ENCODE assay signal across 11 mouse cellular contexts in genomic region chr11:78793116-78793515, GRCm38 (mm10). TPM values are rescaled to one million over a fixed set of nuclear protein-coding genes. Genes with fewer than 3 reads are reported as not detected.
A peak's percentile ranks its signal among the peaks of the same experiment; 100 is the strongest.
DNase-seq lines count a peak whose midpoint lies in the region; ATAC-seq and TF ChIP-seq lines count a peak whose summit lies in the region.
"Had no signal": no experiment of that assay in that cellular context is flagged by ENCODE, and none has a peak within 500 bp of the region (broad histone marks: within the 10 kb centered on the region; RNA-seq: fewer than 3 reads in every experiment).

No protein-coding gene starts in this region.

- H3K4me1 ChIP-seq in kidney, postnatal 0 days (replicated peaks; ENCODE audit: insufficient read depth, low read length), result 0 out of 2 replicates have a peak, but pooled peaks cover 5% of the 10 kb centered on the region
- peaks cover 26 to 36% of the 10 kb centered on the region in 2 experiments for H3K4me1 ChIP-seq in MEL (ENCODE audit: control insufficient read depth in 1 of 2, insufficient read depth in 2 of 2, low read length in 2 of 2)

- intact Hi-C loops in gastrocnemius, adult 2 months (cut with DNase I), result no loop called here

- TF ChIP-seq CTCF in kidney, postnatal 0 days (IDR thresholded peaks at IDR 0.05; ENCODE audit: low read depth), result no peak
- no peak for TF ChIP-seq CTCF in MEL (IDR thresholded peaks at IDR 0.05 in 2 of 3, conservative IDR thresholded peaks at IDR 0.05 in 1 of 3; ENCODE audit: control insufficient read depth in 1 of 3, insufficient read depth in 1 of 3, low read depth in 2 of 3, low read length in 3 of 3, poor library complexity in 1 of 3, severe bottlenecking in 1 of 3)
- TF ChIP-seq CTCF in gastrocnemius, adult 2 months (IDR thresholded peaks at IDR 0.05), result no peak

- no peak overlapping the region for H3K9ac ChIP-seq in kidney, postnatal 0 days (ENCODE audit: low read depth, low read length)
- peak overlapping the region; percentile 66 for H3K9ac ChIP-seq in MEL (ENCODE audit: control insufficient read depth, low read depth, low read length, poor library complexity, severe bottlenecking)

- no peak for ATAC-seq in kidney, postnatal 0 days (replicated peaks; ENCODE audit: low FRiP score, low read depth)
- ATAC-seq: Patski had no signal

- no peak overlapping the region for H3K4me3 ChIP-seq in kidney, postnatal 0 days (replicated peaks; ENCODE audit: low read depth, low read length)
- H3K4me3 ChIP-seq in MEL (ENCODE audit: control insufficient read depth in 1 of 2, insufficient read depth in 1 of 2, low read depth in 2 of 2, low read length in 2 of 2), result peak overlapping the region in 1 of 2 experiments; percentile 56; a peak in 2 of 4 replicates
- no peak overlapping the region for H3K4me3 ChIP-seq in gastrocnemius, adult 2 months
- H3K4me3 ChIP-seq: limb, embryonic 10.5 days had no signal

- H3K27ac ChIP-seq in kidney, postnatal 0 days, result no peak overlapping the region
- no peak overlapping the region; the same call in 1 of the 2 replicates for H3K27ac ChIP-seq in MEL (ENCODE audit: control insufficient read depth, low read depth, low read length)
- no peak overlapping the region for H3K27ac ChIP-seq in gastrocnemius, adult 2 months
- H3K27ac ChIP-seq: limb, embryonic 10.5 days had no signal

- H3K36me3 ChIP-seq in kidney, postnatal 0 days (ENCODE audit: insufficient read depth, low read length), result no peaks in the 10 kb centered on the region
- peaks cover 0 to 28% of the 10 kb centered on the region in 2 experiments; a peak in 2 of 4 replicates for H3K36me3 ChIP-seq in MEL (ENCODE audit: control insufficient read depth in 1 of 2, insufficient read depth in 2 of 2, low read length in 2 of 2)
- H3K36me3 ChIP-seq: limb, embryonic 10.5 days had no signal

- DNase-seq in kidney, postnatal 0 days (ENCODE audit: low spot score), result no peak
- no peak for DNase-seq in kidney, postnatal 25 days
- no peak for DNase-seq in MEL (ENCODE audit: low read depth, low spot score)
- peak; percentile 34 for DNase-seq in induced T-regulatory cell, adult 2 months (ENCODE audit: low read depth)
- peak; percentile 55 to 73 for DNase-seq in right cerebral cortex, postnatal 36 days (ENCODE audit: low spot score in 2 of 2)
- no peak for DNase-seq in testis, postnatal 14 days (ENCODE audit: low spot score)
- DNase-seq in gastrocnemius, adult 2 months, result no peak
- no peak for DNase-seq in kidney, adult 11 months
- DNase-seq: gastrocnemius, postnatal 14 days had no signal

- no peaks in the 10 kb centered on the region for H3K79me2 ChIP-seq in MEL (ENCODE audit: control insufficient read depth, insufficient read depth, low read length, poor library complexity)

- 77% methylated on average over 11 of the region's 11 CpGs for WGBS in kidney, postnatal 0 days

- no peak for TF ChIP-seq EP300 in MEL (IDR thresholded peaks at IDR 0.05; ENCODE audit: low read depth in 1 of 2, low read length in 2 of 2)

- H3K9me3 ChIP-seq in kidney, postnatal 0 days (replicated peaks; ENCODE audit: low read length), result no peaks in the 10 kb centered on the region
- H3K9me3 ChIP-seq in MEL (replicated peaks; ENCODE audit: insufficient read depth, low read length), result no peaks in the 10 kb centered on the region
- H3K9me3 ChIP-seq: limb, embryonic 10.5 days had no signal

- no peaks in the 10 kb centered on the region for H3K27me3 ChIP-seq in kidney, postnatal 0 days (ENCODE audit: insufficient read depth, low read length)
- no peaks in the 10 kb centered on the region for H3K27me3 ChIP-seq in MEL (ENCODE audit: control insufficient read depth in 1 of 2, insufficient read depth in 2 of 2, low read length in 2 of 2)

- TF ChIP-seq POLR2A in MEL (IDR thresholded peaks at IDR 0.05; ENCODE audit: control insufficient read depth in 1 of 2, insufficient read depth in 1 of 2, low read depth in 1 of 2, low read length in 2 of 2, poor library complexity in 1 of 2), result no peak

- H3K4me2 ChIP-seq in kidney, postnatal 0 days (ENCODE audit: low read length), result 0 out of 2 replicates have a peak overlapping the region, but pooled peaks have one; percentile 40

- no peak for TF ChIP-seq RAD21 in MEL (IDR thresholded peaks at IDR 0.05; ENCODE audit: low read depth, low read length)

TF ChIP-seq in MEL, 35 proteins besides CTCF, POLR2A, EP300 and RAD21:
- TF ChIP-seq USF2 (IDR thresholded peaks at IDR 0.05; ENCODE audit: borderline replicate concordance in 1 of 2, insufficient read depth in 1 of 2, low read depth in 1 of 2, low read length in 2 of 2), result no peak
- TF ChIP-seq CHD1 (IDR thresholded peaks at IDR 0.05; ENCODE audit: low read depth, low read length), result no peak
- no peak for TF ChIP-seq BHLHE40 (IDR thresholded peaks at IDR 0.05; ENCODE audit: borderline replicate concordance, low read depth, low read length)
- TF ChIP-seq MYC (IDR thresholded peaks at IDR 0.05; ENCODE audit: low read depth, low read length), result no peak
- no peak for TF ChIP-seq ZKSCAN1 (IDR thresholded peaks at IDR 0.05; ENCODE audit: low read depth, low read length)
- TF ChIP-seq RCOR1 (IDR thresholded peaks at IDR 0.05; ENCODE audit: low read depth, low read length), result no peak
- no peak for TF ChIP-seq MEF2A (IDR thresholded peaks at IDR 0.05; ENCODE audit: extremely low read depth, insufficient replicate concordance, low read depth, low read length, poor library complexity, severe bottlenecking)
- TF ChIP-seq POLR2AphosphoS2 (IDR thresholded peaks at IDR 0.05; ENCODE audit: low read length), result no peak
- no peak for TF ChIP-seq KAT2A (conservative IDR thresholded peaks at IDR 0.05; ENCODE audit: low read depth, low read length)
- no peak for TF ChIP-seq POLR2AphosphoS5 (IDR thresholded peaks at IDR 0.05; ENCODE audit: borderline replicate concordance, low read depth, low read length)
- TF ChIP-seq TCF12 (IDR thresholded peaks at IDR 0.05; ENCODE audit: low read depth, low read length), result no peak
- TF ChIP-seq SIN3A (IDR thresholded peaks at IDR 0.05; ENCODE audit: low read length), result no peak
- no peak for TF ChIP-seq MAFK (IDR thresholded peaks at IDR 0.05; ENCODE audit: borderline replicate concordance, low read depth, low read length)
- TF ChIP-seq ETS1 (IDR thresholded peaks at IDR 0.05; ENCODE audit: low read depth, low read length), result no peak
- no peak for TF ChIP-seq HCFC1 (IDR thresholded peaks at IDR 0.05; ENCODE audit: low read depth, low read length)

RNA-seq across cellular contexts. Expression of gene Lyrm9, which starts 33.3 kb away (rescaled TPM):
- 27.5 and 28.6 TPM in 2 replicates for polyA plus RNA-seq in kidney, postnatal 0 days (2015; fragmentation: Nextera tagmentation; extraction: Ambion mirVana)
- total RNA-seq in MEL (2012; rRNA removed), result 31.6 and 37.5 TPM in 2 replicates
- polyA plus RNA-seq in MEL (2012; ENCODE audit: insufficient read depth in 1 of 2, insufficient read length in 2 of 2, low read depth in 1 of 2, low replicate concordance in 2 of 2, missing spikeins in 1 of 2), result 10 to 100 TPM in 1 of 2 experiments, not detected in 1; 48.6 TPM
- 10 to 100 TPM; 15.0 to 15.3 TPM for total RNA-seq in gastrocnemius, adult 2 months (2021)

RNA-seq across cellular contexts. Expression of gene Ccnq, which starts 41.6 kb away (rescaled TPM):
- 53.6 and 55.8 TPM in 2 replicates for polyA plus RNA-seq in kidney, postnatal 0 days (2015; fragmentation: Nextera tagmentation; extraction: Ambion mirVana)
- 74.1 and 77.5 TPM in 2 replicates for total RNA-seq in MEL (2012; rRNA removed)
- 10 to 100 TPM in 1 of 2 experiments, not detected in 1; 80.5 TPM for polyA plus RNA-seq in MEL (2012; ENCODE audit: insufficient read depth in 1 of 2, insufficient read length in 2 of 2, low read depth in 1 of 2, low replicate concordance in 2 of 2, missing spikeins in 1 of 2)
- 10 to 100 TPM in 1 of 2 experiments, 1 to 10 TPM in 1; 9.8 to 13.0 TPM for total RNA-seq in gastrocnemius, adult 2 months (2021)

Comparison
In these comparisons a context has a peak if more than half of its experiments do, and no peak if none do; other contexts are left out.
1. DNase-seq: peak in induced T-regulatory cell, adult 2 months (single experiment) and right cerebral cortex, postnatal 36 days (2 of 2); none in kidney, postnatal 0 days (single experiment), kidney, postnatal 25 days (0 of 2), MEL (single experiment), testis, postnatal 14 days (single experiment), gastrocnemius, adult 2 months (single experiment) and kidney, adult 11 months (single experiment).